Mouse (Mus musculus) cortical plate, adult 2 months (tissue): ENCODE measurements around the gene Vcp.

Experiments used
- CTCF ChIP-seq: fragments of 200-500 bp; IDR thresholded peaks from 2 replicates; pipeline ENCODE4 v1.5.1; 2011; ENCODE audit warnings: mild to moderate bottlenecking, control low read depth, low read length; ENCODE audit not compliant: insufficient read depth; ENCODE audit errors: extremely low read depth
- POLR2A ChIP-seq: fragments of 200-500 bp; IDR thresholded peaks from 2 replicates; pipeline ENCODE4 v1.6.1; 2011; ENCODE audit warnings: mild to moderate bottlenecking, low read length, control low read depth; ENCODE audit not compliant: insufficient read depth; ENCODE audit errors: extremely low read depth

DNA sequence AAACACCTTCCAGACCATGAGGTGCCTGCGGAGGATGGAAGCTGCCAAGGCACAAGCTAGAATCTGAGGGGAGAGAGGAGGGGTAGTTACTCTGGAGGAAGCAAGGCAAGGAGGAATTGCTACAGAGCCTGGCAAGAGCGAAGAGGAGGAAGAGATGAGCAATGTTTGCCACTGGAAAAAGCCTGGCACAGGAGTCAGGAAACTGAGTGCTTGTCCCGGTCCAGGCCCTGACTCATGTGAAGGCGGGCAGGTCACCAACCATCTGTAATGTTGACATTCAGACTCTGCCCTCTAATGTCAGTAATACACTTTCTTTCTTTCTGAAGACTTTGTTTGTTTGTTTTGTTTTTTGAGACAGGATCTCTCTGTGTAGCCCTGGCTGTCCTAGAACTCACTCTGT, 17.8 kb upstream of the Vcp start:
- no peak for TF ChIP-seq CTCF
- TF ChIP-seq POLR2A = no peak
